Mouse (Mus musculus): Measurements from ENCODE around the gene Wdr66.

DNA sequence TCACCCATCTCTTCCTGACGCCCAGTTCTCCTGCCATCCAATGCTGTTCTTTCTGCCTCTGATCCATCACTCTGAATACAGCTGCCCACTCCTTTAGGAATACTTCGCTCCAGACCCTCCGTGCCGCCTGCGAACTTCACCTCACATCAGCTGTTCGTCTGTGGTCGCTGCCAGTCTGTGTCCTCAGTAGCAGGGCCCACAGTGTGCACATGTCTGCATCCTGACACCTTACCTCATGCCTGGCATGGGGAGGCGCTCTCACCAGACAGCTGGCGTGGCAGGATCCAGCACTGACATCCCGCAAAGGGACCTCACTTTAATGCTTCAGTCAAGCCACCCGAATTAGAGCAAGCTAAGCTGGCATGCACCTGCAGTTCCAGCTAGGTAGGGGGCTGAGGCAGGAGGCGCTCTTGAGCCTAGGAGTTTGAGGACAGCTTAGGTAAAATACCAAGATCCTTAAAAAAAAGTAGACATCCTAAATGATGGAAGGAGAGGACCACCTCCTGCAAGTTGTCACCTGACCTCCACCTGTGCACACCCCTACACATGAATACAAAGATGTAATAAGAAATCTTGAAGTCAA lies 44.4 kb downstream of the Wdr66 start:
- no peak for TF ChIP-seq POLR2A (IDR thresholded peaks at IDR 0.05; ENCODE audit: control insufficient read depth, low read depth, low read length)
- no peak; the same call in 1 of the 2 replicates for TF ChIP-seq CTCF (IDR thresholded peaks at IDR 0.05; ENCODE audit: control insufficient read depth, insufficient read depth, insufficient replicate concordance, low read depth, low read length)

Data from testis, adult 2 months (tissue).